Mouse (Mus musculus): ENCODE results near the gene Tor4a. TPM values are rescaled to one million over a fixed set of nuclear protein-coding genes. Genes with fewer than 3 reads are reported as not detected.

The Tor4a gene
- total RNA-seq, 1 experiment = 11.1 TPM

- H3K27ac ChIP-seq (ENCODE audit: insufficient read depth, low read depth, low read length, poor library complexity, severe bottlenecking) = no peak overlapping the region
- H3K9me3 ChIP-seq (ENCODE audit: control insufficient read depth, insufficient read depth, low read depth, low read length) = no peaks in the 10 kb centered on the region
- in situ Hi-C loops (cut with MboI; ENCODE audit: low sequenced_read_pairs in 2 of 2, unreplicated experiment in 2 of 2) = no loop called here
- TF ChIP-seq ZNF384 (IDR thresholded peaks at IDR 0.05; ENCODE audit: low read depth, low read length) (no peak), CHD2 (IDR thresholded peaks at IDR 0.05; ENCODE audit: low read depth, low read length) (no peak), HCFC1 (IDR thresholded peaks at IDR 0.05; ENCODE audit: borderline replicate concordance, insufficient read depth, low read length) (no peak), MAFK (IDR thresholded peaks at IDR 0.05; ENCODE audit: insufficient read depth, low read depth, low read length) (no peak), ZC3H11A (IDR thresholded peaks at IDR 0.05; ENCODE audit: borderline replicate concordance, low read depth, low read length) (no peak)
- no peaks in the 10 kb centered on the region for H3K36me3 ChIP-seq (ENCODE audit: control insufficient read depth, insufficient read depth, low read length, poor library complexity, severe bottlenecking)
- H3K4me1 ChIP-seq (ENCODE audit: control insufficient read depth in 2 of 2, insufficient read depth in 2 of 2, low read length in 2 of 2, poor library complexity in 1 of 2) = peaks cover 4 to 8% of the 10 kb centered on the region in 2 experiments; a peak in 1 of 4 replicates
- H3K9ac ChIP-seq (ENCODE audit: insufficient read depth, low read depth, low read length, poor library complexity, severe bottlenecking) = no peak overlapping the region
- no peak overlapping the region for H3K4me3 ChIP-seq (ENCODE audit: insufficient read depth in 1 of 2, low read depth in 1 of 2, low read length in 2 of 2, poor library complexity in 1 of 2, severe bottlenecking in 1 of 2)
- DNase-seq (ENCODE audit: low read depth, low spot score) = no peak
Measured at GRCm38 (mm10) chr2:25183336-25183735, 13.3 kb downstream of the Tor4a start.

GRCm38 (mm10) chr2:25182664-25183063 is 14.0 kb downstream of the Tor4a start:
- in situ Hi-C loops (cut with MboI; ENCODE audit: low sequenced_read_pairs in 2 of 2, unreplicated experiment in 2 of 2) = no loop called here
- no peak for DNase-seq (ENCODE audit: low read depth, low spot score)
- peaks cover 4 to 8% of the 10 kb centered on the region in 2 experiments; a peak in 1 of 4 replicates for H3K4me1 ChIP-seq (ENCODE audit: control insufficient read depth in 2 of 2, insufficient read depth in 2 of 2, low read length in 2 of 2, poor library complexity in 1 of 2)
- peak overlapping the region in 1 of 2 experiments; percentile 19; a peak in 1 of 4 replicates for H3K4me3 ChIP-seq (ENCODE audit: insufficient read depth in 1 of 2, low read depth in 1 of 2, low read length in 2 of 2, poor library complexity in 1 of 2, severe bottlenecking in 1 of 2)
- no peak for TF ChIP-seq MAFK (IDR thresholded peaks at IDR 0.05; ENCODE audit: insufficient read depth, low read depth, low read length)
- TF ChIP-seq ZC3H11A (IDR thresholded peaks at IDR 0.05; ENCODE audit: borderline replicate concordance, low read depth, low read length) = no peak
- TF ChIP-seq CHD2 (IDR thresholded peaks at IDR 0.05; ENCODE audit: low read depth, low read length) = no peak
- TF ChIP-seq ZNF384 (IDR thresholded peaks at IDR 0.05; ENCODE audit: low read depth, low read length) = no peak
- TF ChIP-seq HCFC1 (IDR thresholded peaks at IDR 0.05; ENCODE audit: borderline replicate concordance, insufficient read depth, low read length) = no peak
- no peak overlapping the region for H3K27ac ChIP-seq (ENCODE audit: insufficient read depth, low read depth, low read length, poor library complexity, severe bottlenecking)
- H3K9ac ChIP-seq (ENCODE audit: insufficient read depth, low read depth, low read length, poor library complexity, severe bottlenecking) = no peak overlapping the region
- no peaks in the 10 kb centered on the region for H3K9me3 ChIP-seq (ENCODE audit: control insufficient read depth, insufficient read depth, low read depth, low read length)
- no peaks in the 10 kb centered on the region for H3K36me3 ChIP-seq (ENCODE audit: control insufficient read depth, insufficient read depth, low read length, poor library complexity, severe bottlenecking)

GRCm38 (mm10) chr2:25181891-25182397 is 14.7 kb downstream of the Tor4a start:
- Histone ChIP-seq H3K36me3 (ENCODE audit: control insufficient read depth, insufficient read depth, low read length, poor library complexity, severe bottlenecking) (no peaks in the 10 kb centered on the region), H3K27ac (ENCODE audit: insufficient read depth, low read depth, low read length, poor library complexity, severe bottlenecking) (no peak overlapping the region), H3K9ac (ENCODE audit: insufficient read depth, low read depth, low read length, poor library complexity, severe bottlenecking) (peak overlapping the region; percentile 58), H3K9me3 (ENCODE audit: control insufficient read depth, insufficient read depth, low read depth, low read length) (no peaks in the 10 kb centered on the region), H3K4me1 (ENCODE audit: control insufficient read depth in 2 of 2, insufficient read depth in 2 of 2, low read length in 2 of 2, poor library complexity in 1 of 2) (peaks cover 4 to 8% of the 10 kb centered on the region in 2 experiments; a peak in 1 of 4 replicates), H3K4me3 (ENCODE audit: insufficient read depth in 1 of 2, low read depth in 1 of 2, low read length in 2 of 2, poor library complexity in 1 of 2, severe bottlenecking in 1 of 2) (peak overlapping the region; percentile 62 to 68)
- TF ChIP-seq MAFK (IDR thresholded peaks at IDR 0.05; ENCODE audit: insufficient read depth, low read depth, low read length) (no peak), HCFC1 (IDR thresholded peaks at IDR 0.05; ENCODE audit: borderline replicate concordance, insufficient read depth, low read length) (no peak), ZNF384 (IDR thresholded peaks at IDR 0.05; ENCODE audit: low read depth, low read length) (no peak), CHD2 (IDR thresholded peaks at IDR 0.05; ENCODE audit: low read depth, low read length) (no peak), ZC3H11A (IDR thresholded peaks at IDR 0.05; ENCODE audit: borderline replicate concordance, low read depth, low read length) (no peak)
- in situ Hi-C loops (cut with MboI; ENCODE audit: low sequenced_read_pairs in 2 of 2, unreplicated experiment in 2 of 2) = no loop called here
- peak; percentile 25 for DNase-seq (ENCODE audit: low read depth, low spot score)

GRCm38 (mm10) chr2:25180973-25181890 is 15.5 kb downstream of the Tor4a start:
- H3K36me3 ChIP-seq (ENCODE audit: control insufficient read depth, insufficient read depth, low read length, poor library complexity, severe bottlenecking) = no peaks in the 10 kb centered on the region
- peak overlapping the region; percentile 62 to 68 for H3K4me3 ChIP-seq (ENCODE audit: insufficient read depth in 1 of 2, low read depth in 1 of 2, low read length in 2 of 2, poor library complexity in 1 of 2, severe bottlenecking in 1 of 2)
- H3K9ac ChIP-seq (ENCODE audit: insufficient read depth, low read depth, low read length, poor library complexity, severe bottlenecking) = peak overlapping the region; percentile 58
- H3K27ac ChIP-seq (ENCODE audit: insufficient read depth, low read depth, low read length, poor library complexity, severe bottlenecking) = no peak overlapping the region
- no peaks in the 10 kb centered on the region for H3K9me3 ChIP-seq (ENCODE audit: control insufficient read depth, insufficient read depth, low read depth, low read length)
- in situ Hi-C loops (cut with MboI; ENCODE audit: low sequenced_read_pairs in 2 of 2, unreplicated experiment in 2 of 2) = no loop called here
- TF ChIP-seq ZC3H11A (IDR thresholded peaks at IDR 0.05; ENCODE audit: borderline replicate concordance, low read depth, low read length) = no peak
- no peak for TF ChIP-seq MAFK (IDR thresholded peaks at IDR 0.05; ENCODE audit: insufficient read depth, low read depth, low read length)
- no peak for TF ChIP-seq CHD2 (IDR thresholded peaks at IDR 0.05; ENCODE audit: low read depth, low read length)
- no peak for TF ChIP-seq HCFC1 (IDR thresholded peaks at IDR 0.05; ENCODE audit: borderline replicate concordance, insufficient read depth, low read length)
- TF ChIP-seq ZNF384 (IDR thresholded peaks at IDR 0.05; ENCODE audit: low read depth, low read length) = no peak
- H3K4me1 ChIP-seq (ENCODE audit: control insufficient read depth in 2 of 2, insufficient read depth in 2 of 2, low read length in 2 of 2, poor library complexity in 1 of 2) = peaks cover 1 to 6% of the 10 kb centered on the region in 2 experiments; a peak in 1 of 4 replicates
- peak; percentile 35 for DNase-seq (ENCODE audit: low read depth, low spot score)

All from ES-E14 (cell line).